Mouse (Mus musculus): ENCODE data around the gene Gm21969. TPM values are rescaled to one million over a fixed set of nuclear protein-coding genes. Genes with fewer than 3 reads are reported as not detected.
A peak's percentile ranks its signal among the peaks of the same experiment; 100 is the strongest.

Gene Gm21969
- polyA plus RNA-seq, 1 experiment from 2014 or later = not detected

GRCm38 (mm10) chr4:139610954-139611353 is 8.0 kb downstream of the Gm21969 start:
- 55% methylated on average over 6 of the region's 6 CpGs for WGBS
- no peak for DNase-seq (ENCODE audit: low spot score)
- H3K4me3 ChIP-seq = no peak overlapping the region
- peaks cover 64% of the 10 kb centered on the region for H3K36me3 ChIP-seq
- H3K27ac ChIP-seq = 0 out of 2 replicates have a peak overlapping the region, but pooled peaks have one; percentile 17
- H3K4me1 ChIP-seq (replicated peaks) = peaks cover 30% of the 10 kb centered on the region
- peaks cover 11% of the 10 kb centered on the region for H3K9me3 ChIP-seq
- no peaks in the 10 kb centered on the region for H3K27me3 ChIP-seq (ENCODE audit: insufficient read depth, poor library complexity, severe bottlenecking)

- DNase-seq (ENCODE audit: low spot score) = peak; percentile 86
- Histone ChIP-seq H3K4me1 (replicated peaks) (peaks cover 36% of the 10 kb centered on the region), H3K36me3 (peaks cover 58% of the 10 kb centered on the region), H3K27ac (peak overlapping the region; percentile 17; the same call in 1 of the 2 replicates), H3K9me3 (peaks cover 11% of the 10 kb centered on the region), H3K27me3 (ENCODE audit: insufficient read depth, poor library complexity, severe bottlenecking) (no peaks in the 10 kb centered on the region), H3K4me3 (peak overlapping the region; percentile 25; the same call in 1 of the 2 replicates)
- WGBS = 4% methylated on average over 10 of the region's 10 CpGs
These were observed 8.6 kb downstream of the Gm21969 start for GRCm38 (mm10) chr4:139611542-139611953.

DNA sequence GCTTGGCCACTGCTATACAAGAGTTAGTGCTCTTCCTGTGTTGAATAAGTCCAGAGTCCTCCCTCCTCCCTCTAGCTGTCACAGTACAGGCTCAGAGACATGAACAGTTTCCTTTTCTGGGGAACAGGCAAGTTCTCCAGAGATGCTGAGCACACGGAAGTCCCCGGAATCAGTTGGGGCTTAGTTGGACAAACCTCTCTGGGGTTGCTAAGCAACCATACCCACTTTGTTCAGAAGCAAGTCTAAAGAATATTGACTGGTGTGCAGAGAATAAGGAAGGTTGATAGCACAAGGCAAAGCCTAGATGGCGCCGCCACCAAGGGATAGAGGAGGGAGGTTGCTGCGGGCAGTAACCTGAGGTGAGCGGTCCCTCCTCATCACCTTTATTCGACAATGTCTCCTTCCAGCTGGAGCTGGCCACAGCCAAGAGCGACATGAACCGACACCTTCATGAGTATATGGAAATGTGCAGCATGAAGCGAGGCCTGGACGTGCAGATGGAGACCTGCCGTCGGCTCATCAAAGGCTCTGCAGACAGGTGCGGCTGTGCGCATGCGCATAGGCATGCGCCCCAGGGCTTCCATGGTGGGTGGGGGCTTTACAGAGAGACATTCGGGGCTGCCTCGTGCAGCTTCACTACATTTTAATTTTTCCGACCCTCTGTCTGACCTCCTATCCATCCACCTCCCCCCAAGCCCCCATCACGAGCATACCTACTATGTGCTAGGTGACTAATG is 11.7 kb downstream of the Gm21969 start:
- 92% methylated on average over 21 of the region's 21 CpGs for WGBS
- peaks cover 11% of the 10 kb centered on the region for H3K9me3 ChIP-seq
- no peak for DNase-seq (ENCODE audit: low spot score)
- H3K27ac ChIP-seq = no peak overlapping the region
- H3K27me3 ChIP-seq (ENCODE audit: insufficient read depth, poor library complexity, severe bottlenecking) = no peaks in the 10 kb centered on the region
- no peak overlapping the region for H3K4me3 ChIP-seq
- H3K4me1 ChIP-seq (replicated peaks) = peaks cover 42% of the 10 kb centered on the region
- peaks cover 41% of the 10 kb centered on the region for H3K36me3 ChIP-seq

DNA sequence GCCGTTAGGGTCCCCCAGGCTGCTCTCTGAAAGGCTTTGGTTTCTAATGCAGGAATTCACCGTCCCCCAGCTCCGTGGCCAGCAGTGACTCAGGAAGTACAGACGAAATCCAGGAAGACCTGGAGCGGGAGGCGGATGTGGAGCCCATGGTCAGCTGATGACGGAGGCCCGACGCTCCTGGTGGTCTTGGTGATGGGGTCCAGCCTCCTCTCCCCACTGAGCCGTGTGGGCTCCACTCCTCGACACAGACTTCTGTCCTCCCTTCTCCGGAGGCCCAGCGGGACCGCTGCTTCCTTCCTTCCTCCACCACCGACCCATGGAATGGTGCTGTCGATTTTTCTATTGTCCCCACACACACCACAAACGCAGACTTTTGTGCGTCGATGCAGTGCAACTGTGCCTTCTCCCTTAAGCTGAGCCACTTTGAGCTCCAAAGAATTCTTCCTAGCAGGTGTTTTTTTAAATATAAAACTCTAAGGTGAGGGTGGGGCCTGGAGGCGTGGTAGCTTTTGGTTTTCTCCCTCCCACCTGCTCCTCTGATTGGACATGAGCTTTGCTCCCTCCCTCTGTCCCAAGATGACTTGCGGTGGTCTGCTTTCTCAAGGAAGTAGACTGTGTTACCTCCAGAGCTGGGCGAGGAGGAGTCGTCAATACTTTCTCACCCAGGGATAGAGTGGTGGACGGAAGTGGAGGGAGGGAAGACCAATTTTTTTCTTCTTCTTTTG is 13.5 kb downstream of the Gm21969 start:
- Histone ChIP-seq H3K4me1 (replicated peaks) (peaks cover 32% of the 10 kb centered on the region), H3K9me3 (peaks cover 11% of the 10 kb centered on the region), H3K27ac (peak overlapping the region; percentile 88), H3K36me3 (peaks cover 36% of the 10 kb centered on the region), H3K4me3 (peak overlapping the region; percentile 58), H3K27me3 (ENCODE audit: insufficient read depth, poor library complexity, severe bottlenecking) (no peaks in the 10 kb centered on the region)
- 10% methylated on average over 24 of the region's 24 CpGs for WGBS
- peak; percentile 50 for DNase-seq (ENCODE audit: low spot score)

GRCm38 (mm10) chr4:139617001-139617364 is 14.0 kb downstream of the Gm21969 start:
- peaks cover 32% of the 10 kb centered on the region for H3K4me1 ChIP-seq (replicated peaks)
- H3K9me3 ChIP-seq = peaks cover 11% of the 10 kb centered on the region
- no peaks in the 10 kb centered on the region for H3K27me3 ChIP-seq (ENCODE audit: insufficient read depth, poor library complexity, severe bottlenecking)
- H3K36me3 ChIP-seq = peaks cover 36% of the 10 kb centered on the region
- WGBS = 59% methylated on average over 3 of the region's 3 CpGs
- peak overlapping the region; percentile 88 for H3K27ac ChIP-seq
- peak overlapping the region; percentile 58 for H3K4me3 ChIP-seq
- DNase-seq (ENCODE audit: low spot score) = no peak

- no peak overlapping the region for H3K27ac ChIP-seq
- H3K4me1 ChIP-seq (replicated peaks) = peaks cover 54% of the 10 kb centered on the region
- H3K27me3 ChIP-seq (ENCODE audit: insufficient read depth, poor library complexity, severe bottlenecking) = peaks cover 2% of the 10 kb centered on the region; the same call in 1 of the 2 replicates
- no peak for DNase-seq (ENCODE audit: low spot score)
- H3K4me3 ChIP-seq = no peak overlapping the region
- H3K9me3 ChIP-seq = no peaks in the 10 kb centered on the region
- WGBS = 76% methylated on average over 6 of the region's 6 CpGs
- peaks cover 13% of the 10 kb centered on the region for H3K36me3 ChIP-seq
These were observed 16.8 kb downstream of the Gm21969 start for GRCm38 (mm10) chr4:139619765-139620164.

GRCm38 (mm10) chr4:139622373-139623282 is 19.6 kb downstream of the Gm21969 start, which contains the start of gene Aldh4a1:
Aldh4a1 (plus strand) TSS chr4:139622866.
- DNase-seq (ENCODE audit: low spot score) = peak; percentile 92
- Histone ChIP-seq H3K36me3 (peaks cover under 1% of the 10 kb centered on the region; the same call in 1 of the 2 replicates), H3K27ac (peak within 1 kb of the TSS; percentile 97), H3K27me3 (ENCODE audit: insufficient read depth, poor library complexity, severe bottlenecking) (peaks cover 2% of the 10 kb centered on the region; the same call in 1 of the 2 replicates), H3K4me1 (replicated peaks) (peaks cover 28% of the 10 kb centered on the region), H3K9me3 (no peaks in the 10 kb centered on the region), H3K4me3 (peak within 1 kb of the TSS; percentile 73)
- 2% methylated on average over 38 of the region's 38 CpGs for WGBS

DNA sequence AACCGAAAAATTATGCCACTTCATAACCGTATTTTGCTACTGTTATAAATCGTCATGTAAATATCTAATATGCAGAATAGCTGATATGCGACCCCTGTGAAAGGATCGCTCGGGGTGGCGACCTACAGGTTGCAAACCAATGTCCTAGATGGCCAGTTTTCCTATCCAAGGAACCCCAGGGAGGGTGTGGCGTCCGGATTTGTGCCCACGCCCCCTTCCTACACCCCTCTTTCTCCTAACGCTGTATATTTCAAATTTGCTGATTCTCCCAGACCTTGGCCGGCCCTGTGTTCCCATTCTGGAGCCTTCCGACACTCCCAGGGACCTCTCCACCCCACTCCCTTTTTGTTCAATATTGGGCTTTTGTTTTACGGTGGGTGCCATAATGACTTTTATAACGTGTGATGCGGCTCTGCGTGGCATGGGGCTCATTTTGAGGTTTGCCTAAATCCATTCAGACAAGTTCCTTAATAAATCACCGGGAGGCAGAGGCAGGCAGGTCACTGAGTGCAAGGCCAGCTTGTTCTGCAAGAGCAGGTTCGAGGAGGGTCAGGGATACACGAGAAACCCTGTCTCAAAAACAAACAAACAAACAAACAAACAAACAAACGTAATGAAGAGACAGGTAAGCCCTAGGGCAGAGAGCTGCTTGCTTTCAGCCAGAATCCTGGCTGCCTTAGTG is 20.6 kb downstream of the Gm21969 start:
- 28% methylated on average over 21 of the region's 21 CpGs for WGBS

GRCm38 (mm10) chr4:139624116-139624489 is 21.1 kb downstream of the Gm21969 start:
- Histone ChIP-seq H3K27me3 (ENCODE audit: insufficient read depth, poor library complexity, severe bottlenecking) (peaks cover 2% of the 10 kb centered on the region; the same call in 1 of the 2 replicates), H3K4me1 (replicated peaks) (peaks cover 28% of the 10 kb centered on the region), H3K27ac (no peak overlapping the region), H3K36me3 (peaks cover 10% of the 10 kb centered on the region; the same call in 1 of the 2 replicates), H3K9me3 (no peaks in the 10 kb centered on the region), H3K4me3 (peak overlapping the region; percentile 73; the same call in 1 of the 2 replicates)
- no peak for DNase-seq (ENCODE audit: low spot score)
- WGBS = 65% methylated on average over 5 of the region's 5 CpGs

More for the DNA sequence above, 20.6 kb downstream of the Gm21969 start:
- H3K9me3 ChIP-seq = no peaks in the 10 kb centered on the region
- H3K4me1 ChIP-seq (replicated peaks) = peaks cover 28% of the 10 kb centered on the region
- peak overlapping the region; percentile 73 for H3K4me3 ChIP-seq
- no peak for DNase-seq (ENCODE audit: low spot score)
- H3K27me3 ChIP-seq (ENCODE audit: insufficient read depth, poor library complexity, severe bottlenecking) = peaks cover 2% of the 10 kb centered on the region; the same call in 1 of the 2 replicates
- peak overlapping the region; percentile 97 for H3K27ac ChIP-seq
- H3K36me3 ChIP-seq = peaks cover 5% of the 10 kb centered on the region

GRCm38 (mm10) chr4:139624706-139625105 is 21.7 kb downstream of the Gm21969 start:
- Histone ChIP-seq H3K27me3 (ENCODE audit: insufficient read depth, poor library complexity, severe bottlenecking) (peaks cover 2% of the 10 kb centered on the region; the same call in 1 of the 2 replicates), H3K27ac (no peak overlapping the region), H3K36me3 (peaks cover 10% of the 10 kb centered on the region; the same call in 1 of the 2 replicates), H3K9me3 (no peaks in the 10 kb centered on the region), H3K4me3 (no peak overlapping the region), H3K4me1 (replicated peaks) (peaks cover 28% of the 10 kb centered on the region)
- no peak for DNase-seq (ENCODE audit: low spot score)
- 85% methylated on average over 10 of the region's 10 CpGs for WGBS

GRCm38 (mm10) chr4:139627361-139627760 is 24.4 kb downstream of the Gm21969 start:
- H3K9me3 ChIP-seq = no peaks in the 10 kb centered on the region
- H3K27ac ChIP-seq = no peak overlapping the region
- H3K36me3 ChIP-seq = peaks cover 10% of the 10 kb centered on the region; the same call in 1 of the 2 replicates
- no peak overlapping the region for H3K4me3 ChIP-seq
- H3K27me3 ChIP-seq (ENCODE audit: insufficient read depth, poor library complexity, severe bottlenecking) = peaks cover 2% of the 10 kb centered on the region; the same call in 1 of the 2 replicates
- peaks cover 22% of the 10 kb centered on the region for H3K4me1 ChIP-seq (replicated peaks)
- DNase-seq (ENCODE audit: low spot score) = no peak
- 94% methylated on average over 11 of the region's 11 CpGs for WGBS
